Mouse (Mus musculus): ENCODE data around the gene Gm572. TPM values are rescaled to one million over a fixed set of nuclear protein-coding genes. Genes with fewer than 3 reads are reported as not detected.

The Gm572 gene
- not detected in 2 replicates for polyA plus RNA-seq (2011; ENCODE audit: insufficient read depth, insufficient read length, low replicate concordance, missing spikeins)

DNA sequence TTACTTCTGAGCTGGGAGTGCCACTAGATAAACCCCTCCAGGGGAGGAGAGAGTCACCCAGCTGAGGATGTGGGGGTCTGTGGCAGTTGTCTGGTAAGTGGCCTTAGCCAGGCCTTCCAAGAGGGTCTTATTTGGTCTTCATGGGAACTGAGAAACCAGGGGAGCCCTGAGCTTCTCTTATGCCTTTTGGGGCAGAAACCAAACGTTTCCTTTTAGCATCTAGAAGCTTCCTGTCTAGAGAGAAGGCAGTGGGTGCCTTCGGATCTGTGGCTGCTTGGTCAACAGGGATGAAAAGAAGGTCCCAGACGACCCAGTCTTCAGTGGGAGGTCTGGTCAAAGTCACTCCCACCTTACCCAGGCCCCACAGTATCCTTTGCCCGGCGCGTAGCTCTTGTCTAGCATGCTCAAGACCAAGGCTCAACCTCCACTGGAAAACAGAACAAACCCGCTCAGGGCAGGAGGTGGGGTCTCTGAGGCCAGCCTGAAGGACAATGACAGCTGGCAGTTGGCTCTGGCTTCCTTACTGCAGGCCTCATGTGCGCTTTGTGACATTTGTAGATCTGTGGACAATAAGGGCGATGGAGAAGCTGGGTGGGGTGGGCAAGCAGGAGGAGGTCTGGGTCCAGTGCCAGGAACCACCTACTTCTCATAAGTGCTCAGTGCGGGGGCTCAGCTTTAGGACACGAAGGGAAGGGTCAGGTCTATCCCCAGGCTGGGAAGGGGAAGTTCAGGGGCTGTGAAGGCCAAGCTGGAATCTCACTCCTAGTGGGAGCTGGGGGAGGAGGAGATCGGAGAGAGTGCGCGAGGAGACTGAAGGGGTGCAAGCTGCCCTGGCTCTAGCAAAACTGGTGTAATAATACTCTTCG, at the start of gene Gm572:
Gene Gm572 (plus strand): TSS at position 27 of the 866 bp plus-strand sequence.
- Histone ChIP-seq H3K27ac (ENCODE audit: control insufficient read depth, insufficient read depth, low read depth, low read length, poor library complexity) (no peak within 1 kb of the TSS), H3K4me3 (replicated peaks; ENCODE audit: control insufficient read depth, low read depth, low read length) (no peak within 1 kb of the TSS), H3K4me1 (ENCODE audit: control insufficient read depth, insufficient read depth, low read length) (no peaks in the 10 kb centered on the region; the same call in 1 of the 2 replicates)
- WGBS, result 25% methylated on average over 15 of the region's 15 CpGs
- TF ChIP-seq POLR2A (IDR thresholded peaks at IDR 0.05; ENCODE audit: borderline replicate concordance, control insufficient read depth, low read depth, low read length) (no peak), CTCF (IDR thresholded peaks at IDR 0.05; ENCODE audit: control insufficient read depth, insufficient read depth, low read length) (no peak)

DNA sequence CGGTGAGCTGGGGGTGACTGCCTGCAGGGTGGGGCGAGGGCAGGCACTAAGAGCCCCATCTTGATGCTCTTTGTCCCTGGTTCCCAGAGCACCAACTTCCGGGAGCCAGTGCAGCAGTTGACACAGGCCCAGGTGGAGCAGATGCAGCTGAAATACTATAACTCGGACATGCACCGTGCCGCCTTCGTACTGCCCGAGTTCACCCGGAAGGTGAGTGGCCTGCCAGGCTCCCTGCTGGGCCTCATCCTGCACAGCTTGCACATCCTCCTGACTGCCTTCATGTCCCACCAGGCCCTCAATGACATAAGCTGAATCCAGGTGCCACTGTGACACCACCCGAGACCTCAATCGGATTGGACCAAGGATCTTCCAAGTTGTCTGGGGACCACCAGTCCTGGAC, 49.1 kb upstream of the Gm572 start:
- Histone ChIP-seq H3K4me1 (ENCODE audit: control insufficient read depth, insufficient read depth, low read length) (peaks cover 5% of the 10 kb centered on the region; the same call in 1 of the 2 replicates), H3K27ac (ENCODE audit: control insufficient read depth, insufficient read depth, low read depth, low read length, poor library complexity) (no peak overlapping the region), H3K4me3 (replicated peaks; ENCODE audit: control insufficient read depth, low read depth, low read length) (no peak overlapping the region)
- 95% methylated on average over 11 of the region's 11 CpGs for WGBS
- TF ChIP-seq POLR2A (IDR thresholded peaks at IDR 0.05; ENCODE audit: borderline replicate concordance, control insufficient read depth, low read depth, low read length) (no peak), CTCF (IDR thresholded peaks at IDR 0.05; ENCODE audit: control insufficient read depth, insufficient read depth, low read length) (no peak)

DNA sequence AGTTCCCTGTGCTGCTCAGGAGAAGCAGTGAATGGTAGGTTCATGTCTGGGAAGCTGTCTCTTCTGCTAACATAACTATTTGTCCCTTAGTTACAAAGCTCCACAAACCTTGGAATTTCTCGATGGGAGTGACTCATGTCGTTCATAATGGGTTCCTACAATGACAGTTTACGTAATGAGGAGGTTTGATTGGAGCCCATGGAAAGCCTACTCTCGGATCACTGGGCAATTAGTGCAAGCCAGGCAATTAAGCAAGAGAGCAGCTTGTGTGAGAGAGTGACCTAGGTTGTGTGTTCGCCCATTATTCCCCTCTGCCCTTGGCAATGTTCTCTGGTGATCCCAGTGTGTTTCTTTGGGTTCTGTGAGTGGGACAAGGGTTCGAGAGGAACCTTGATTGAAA, 47.2 kb upstream of the Gm572 start:
- TF ChIP-seq POLR2A (IDR thresholded peaks at IDR 0.05; ENCODE audit: borderline replicate concordance, control insufficient read depth, low read depth, low read length) (no peak), CTCF (IDR thresholded peaks at IDR 0.05; ENCODE audit: control insufficient read depth, insufficient read depth, low read length) (no peak)
- Histone ChIP-seq H3K4me3 (replicated peaks; ENCODE audit: control insufficient read depth, low read depth, low read length) (no peak overlapping the region), H3K4me1 (ENCODE audit: control insufficient read depth, insufficient read depth, low read length) (peaks cover 3% of the 10 kb centered on the region; the same call in 1 of the 2 replicates), H3K27ac (ENCODE audit: control insufficient read depth, insufficient read depth, low read depth, low read length, poor library complexity) (no peak overlapping the region)
- WGBS, result 84% methylated on average over 6 of the region's 6 CpGs

DNA sequence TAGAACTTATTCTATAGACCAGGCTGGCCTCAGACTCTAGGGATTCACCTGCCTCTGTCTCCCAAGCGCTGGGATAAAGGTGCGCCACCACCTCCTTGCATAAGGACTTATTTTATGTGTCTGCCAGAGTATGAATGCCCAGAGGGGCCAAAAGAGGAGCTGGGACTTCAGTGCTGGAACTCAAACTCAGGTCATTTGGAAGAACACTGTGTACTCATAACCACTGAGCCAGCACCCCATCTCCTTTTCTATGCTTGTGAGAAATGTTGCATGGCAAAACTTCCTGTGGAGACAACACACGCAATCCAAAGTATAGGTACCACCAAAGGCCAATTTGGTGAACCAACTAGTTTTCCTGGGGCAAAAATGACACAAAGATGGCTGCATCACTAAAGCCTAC, 46.4 kb upstream of the Gm572 start:
- TF ChIP-seq CTCF (IDR thresholded peaks at IDR 0.05; ENCODE audit: control insufficient read depth, insufficient read depth, low read length) (no peak), POLR2A (IDR thresholded peaks at IDR 0.05; ENCODE audit: borderline replicate concordance, control insufficient read depth, low read depth, low read length) (no peak)
- H3K4me1 ChIP-seq (ENCODE audit: control insufficient read depth, insufficient read depth, low read length), result peaks cover 3% of the 10 kb centered on the region; the same call in 1 of the 2 replicates
- no peak overlapping the region for H3K27ac ChIP-seq (ENCODE audit: control insufficient read depth, insufficient read depth, low read depth, low read length, poor library complexity)
- 94% methylated on average over 3 of the region's 3 CpGs for WGBS
- no peak overlapping the region for H3K4me3 ChIP-seq (replicated peaks; ENCODE audit: control insufficient read depth, low read depth, low read length)

DNA sequence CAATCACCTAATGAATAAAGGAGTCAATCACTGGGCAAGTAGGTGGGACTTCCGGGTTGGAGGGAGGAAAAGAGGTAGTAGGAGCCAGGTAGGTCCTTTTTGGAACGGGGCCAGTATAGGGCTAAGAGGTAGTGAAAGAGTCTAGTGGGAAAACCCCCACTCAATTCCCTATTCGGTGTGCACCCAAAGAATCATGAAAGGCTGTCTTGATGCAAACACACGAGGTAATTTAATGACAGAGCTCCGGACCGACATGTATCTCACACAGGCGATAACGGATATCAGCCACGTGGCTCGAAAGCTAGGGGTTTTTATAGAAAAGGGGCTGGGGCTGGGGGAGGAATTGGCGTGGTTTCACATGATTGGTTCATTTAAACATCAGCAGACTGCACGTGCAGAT, 44.3 kb upstream of the Gm572 start:
- 90% methylated on average over 12 of the region's 12 CpGs for WGBS
- Histone ChIP-seq H3K4me3 (replicated peaks; ENCODE audit: control insufficient read depth, low read depth, low read length) (no peak overlapping the region), H3K27ac (ENCODE audit: control insufficient read depth, insufficient read depth, low read depth, low read length, poor library complexity) (no peak overlapping the region), H3K4me1 (ENCODE audit: control insufficient read depth, insufficient read depth, low read length) (no peaks in the 10 kb centered on the region; the same call in 1 of the 2 replicates)
- TF ChIP-seq POLR2A (IDR thresholded peaks at IDR 0.05; ENCODE audit: borderline replicate concordance, control insufficient read depth, low read depth, low read length) (no peak), CTCF (IDR thresholded peaks at IDR 0.05; ENCODE audit: control insufficient read depth, insufficient read depth, low read length) (no peak)

DNA sequence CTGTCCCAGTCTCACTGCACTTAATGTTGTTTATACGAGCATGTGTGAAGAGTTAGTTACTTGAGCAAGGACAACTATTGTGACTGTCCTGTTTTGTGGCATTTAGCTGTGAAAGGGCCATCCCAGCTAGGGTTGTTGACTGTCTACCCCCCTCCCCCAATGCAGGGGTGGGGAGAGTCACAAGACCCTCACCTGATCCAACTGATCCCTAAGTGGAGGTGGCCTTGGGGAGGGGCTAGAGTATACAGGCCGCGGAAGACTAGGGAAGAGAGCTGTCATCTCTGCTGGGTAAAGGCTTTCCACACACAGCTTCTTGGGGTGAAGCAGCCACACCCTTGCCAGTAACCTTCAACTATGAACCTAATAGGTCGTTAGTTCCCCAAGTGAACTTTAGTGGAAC, 42.8 kb upstream of the Gm572 start:
- no peak for TF ChIP-seq POLR2A (IDR thresholded peaks at IDR 0.05; ENCODE audit: borderline replicate concordance, control insufficient read depth, low read depth, low read length)
- no peak for TF ChIP-seq CTCF (IDR thresholded peaks at IDR 0.05; ENCODE audit: control insufficient read depth, insufficient read depth, low read length)
- 79% methylated on average over 4 of the region's 4 CpGs for WGBS
- Histone ChIP-seq H3K27ac (ENCODE audit: control insufficient read depth, insufficient read depth, low read depth, low read length, poor library complexity) (no peak overlapping the region), H3K4me3 (replicated peaks; ENCODE audit: control insufficient read depth, low read depth, low read length) (no peak overlapping the region), H3K4me1 (ENCODE audit: control insufficient read depth, insufficient read depth, low read length) (no peaks in the 10 kb centered on the region; the same call in 1 of the 2 replicates)

DNA sequence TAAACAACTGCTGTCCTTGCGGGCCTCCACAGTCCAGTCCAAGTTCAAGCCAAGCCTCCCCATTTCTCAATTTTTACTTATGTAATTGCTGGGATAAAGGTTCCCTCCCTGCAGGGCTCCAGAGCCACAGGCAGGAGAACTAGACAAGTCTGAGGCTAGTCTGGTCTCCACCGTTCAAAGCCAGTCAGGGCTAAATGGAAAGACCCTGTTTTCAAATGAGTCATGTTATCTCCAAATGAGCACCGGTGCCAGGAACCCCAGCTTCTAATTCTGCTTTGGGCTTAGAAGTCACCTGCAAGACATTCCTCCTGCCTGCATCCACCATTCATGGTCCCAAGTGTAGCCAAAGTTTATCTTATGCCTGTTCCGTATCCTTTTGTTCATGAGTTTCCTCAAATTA, 41.2 kb upstream of the Gm572 start:
- H3K4me1 ChIP-seq (ENCODE audit: control insufficient read depth, insufficient read depth, low read length), result no peaks in the 10 kb centered on the region; the same call in 1 of the 2 replicates
- WGBS, result 52% methylated on average over 4 of the region's 4 CpGs
- TF ChIP-seq POLR2A (IDR thresholded peaks at IDR 0.05; ENCODE audit: borderline replicate concordance, control insufficient read depth, low read depth, low read length), result no peak
- no peak for TF ChIP-seq CTCF (IDR thresholded peaks at IDR 0.05; ENCODE audit: control insufficient read depth, insufficient read depth, low read length)
- H3K27ac ChIP-seq (ENCODE audit: control insufficient read depth, insufficient read depth, low read depth, low read length, poor library complexity), result no peak overlapping the region
- no peak overlapping the region for H3K4me3 ChIP-seq (replicated peaks; ENCODE audit: control insufficient read depth, low read depth, low read length)

DNA sequence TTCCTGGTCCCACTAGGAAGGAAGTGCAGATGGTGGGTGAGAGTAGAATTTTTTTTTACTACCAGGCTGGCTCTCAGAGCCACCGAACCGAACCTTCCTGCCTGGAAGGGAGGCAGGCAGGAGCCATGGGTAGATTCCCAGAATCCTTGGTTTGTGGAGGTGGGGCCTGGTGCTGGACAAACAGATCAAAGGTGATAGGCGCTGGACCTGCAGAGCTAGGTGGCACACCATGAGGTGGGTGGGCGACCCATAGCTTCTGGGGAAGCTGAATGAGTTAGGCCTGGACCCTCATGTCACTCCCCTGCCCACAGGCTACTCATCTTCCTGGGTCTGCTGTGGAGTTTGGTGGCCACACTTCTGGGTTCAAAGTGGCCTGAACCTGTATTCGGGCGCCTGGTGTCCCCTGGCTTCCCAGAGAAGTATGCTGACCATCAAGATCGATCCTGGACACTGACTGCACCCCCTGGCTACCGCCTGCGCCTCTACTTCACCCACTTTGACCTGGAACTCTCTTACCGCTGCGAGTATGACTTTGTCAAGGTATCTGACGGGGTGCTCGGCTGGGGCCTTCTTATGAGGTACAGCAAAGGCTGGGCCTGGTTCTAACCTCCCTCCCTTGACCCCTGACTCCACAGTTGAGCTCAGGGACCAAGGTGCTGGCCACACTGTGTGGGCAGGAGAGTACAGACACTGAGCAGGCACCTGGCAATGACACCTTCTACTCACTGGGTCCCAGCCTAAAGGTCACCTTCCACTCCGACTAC, 40.6 kb upstream of the Gm572 start, which contains the start of gene Masp2:
Gene Masp2 (plus strand): TSS at position 198 of the 764 bp plus-strand sequence.
- H3K4me1 ChIP-seq (ENCODE audit: control insufficient read depth, insufficient read depth, low read length), result no peaks in the 10 kb centered on the region; the same call in 1 of the 2 replicates
- 78% methylated on average over 14 of the region's 14 CpGs for WGBS
- H3K4me3 ChIP-seq (replicated peaks; ENCODE audit: control insufficient read depth, low read depth, low read length), result no peak within 1 kb of the TSS
- H3K27ac ChIP-seq (ENCODE audit: control insufficient read depth, insufficient read depth, low read depth, low read length, poor library complexity), result no peak within 1 kb of the TSS
- TF ChIP-seq CTCF (IDR thresholded peaks at IDR 0.05; ENCODE audit: control insufficient read depth, insufficient read depth, low read length) (no peak), POLR2A (IDR thresholded peaks at IDR 0.05; ENCODE audit: borderline replicate concordance, control insufficient read depth, low read depth, low read length) (no peak)
